Mouse (Mus musculus): ENCODE results near the gene Apbb2. TPM values are rescaled to one million over a fixed set of nuclear protein-coding genes. Genes with fewer than 3 reads are reported as not detected.
A peak's percentile ranks its signal among the peaks of the same experiment; 100 is the strongest.

The Apbb2 gene
- polyA plus RNA-seq, 1 experiment from 2014 or later, result 25.1 TPM

DNA sequence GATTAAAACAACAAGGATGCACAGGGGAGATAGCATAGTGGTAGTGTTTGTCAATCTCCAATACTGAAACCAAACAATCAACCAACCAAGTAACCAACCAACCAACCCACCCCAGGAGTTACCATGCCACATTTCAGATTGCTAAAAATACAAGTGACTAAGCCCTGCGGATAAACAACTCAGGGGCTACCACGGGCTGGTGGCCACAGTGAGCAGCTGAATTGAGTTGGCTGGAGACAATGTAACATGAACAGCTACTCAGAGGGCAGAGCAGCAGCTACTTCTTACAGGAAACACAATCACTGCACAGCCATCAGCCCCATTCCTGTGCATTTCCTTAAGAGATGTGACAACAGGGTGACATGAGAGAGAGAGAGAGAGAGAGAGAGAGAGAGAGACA lies 274.4 kb downstream of the Apbb2 start:
- H3K36me3 ChIP-seq, result 0 out of 2 replicates have a peak, but pooled peaks cover 2% of the 10 kb centered on the region
- no peaks in the 10 kb centered on the region for H3K9me3 ChIP-seq
- no peaks in the 10 kb centered on the region for H3K27me3 ChIP-seq (ENCODE audit: insufficient read depth, poor library complexity, severe bottlenecking)
- no peak overlapping the region for H3K4me3 ChIP-seq
- no peak for DNase-seq (ENCODE audit: low spot score)
- WGBS, result 70% methylated on average over 2 of the region's 2 CpGs
- H3K4me1 ChIP-seq, result peaks cover 10% of the 10 kb centered on the region; the same call in 1 of the 2 replicates
- H3K27ac ChIP-seq, result no peak overlapping the region

DNA sequence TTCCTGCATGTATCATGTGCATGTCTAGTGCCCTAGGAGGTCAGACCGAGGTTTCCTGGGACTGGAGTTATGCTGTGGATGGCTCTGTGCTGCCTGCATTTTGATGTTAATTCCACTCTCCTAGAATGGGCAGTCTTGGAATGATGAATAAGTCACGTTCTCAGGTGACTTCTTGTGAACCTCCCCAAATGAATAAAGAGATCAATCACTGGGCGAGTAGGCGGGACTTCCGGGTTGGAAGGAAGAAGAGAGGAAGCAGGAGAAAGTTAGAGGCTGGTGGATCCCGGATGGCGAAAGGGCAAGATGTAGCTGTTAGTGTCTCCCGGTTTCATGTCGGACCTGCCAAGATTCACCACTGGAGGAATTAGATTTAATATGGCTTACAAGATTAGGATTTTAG lies 276.3 kb downstream of the Apbb2 start:
- no peak overlapping the region for H3K27ac ChIP-seq
- 66% methylated on average over 9 of the region's 9 CpGs for WGBS
- DNase-seq (ENCODE audit: low spot score), result no peak
- 0 out of 2 replicates have a peak, but pooled peaks cover 2% of the 10 kb centered on the region for H3K36me3 ChIP-seq
- H3K4me3 ChIP-seq, result no peak overlapping the region
- peaks cover 7% of the 10 kb centered on the region for H3K27me3 ChIP-seq (ENCODE audit: insufficient read depth, poor library complexity, severe bottlenecking)
- H3K4me1 ChIP-seq, result peaks cover 20% of the 10 kb centered on the region
- no peaks in the 10 kb centered on the region for H3K9me3 ChIP-seq

DNA sequence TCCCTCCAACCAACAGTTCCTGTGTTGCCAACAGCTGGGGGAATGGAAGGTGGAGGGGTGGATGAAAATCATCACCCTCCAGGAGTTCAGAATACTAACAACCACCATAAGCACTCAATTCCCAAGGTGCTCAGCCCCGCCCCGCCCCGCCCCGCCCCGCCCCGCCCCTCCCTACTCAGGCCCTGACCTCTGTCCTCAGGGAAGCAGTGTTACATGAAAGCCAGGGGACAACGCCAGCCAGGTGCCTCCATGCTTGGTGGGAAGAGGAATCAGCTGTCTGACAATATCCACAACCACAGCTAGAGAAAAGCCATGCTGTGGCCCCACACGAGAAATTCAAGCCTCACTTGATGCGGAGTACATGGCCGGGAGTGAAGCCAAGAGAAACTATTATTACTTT lies 276.7 kb downstream of the Apbb2 start:
- Histone ChIP-seq H3K9me3 (no peaks in the 10 kb centered on the region), H3K4me1 (peaks cover 23% of the 10 kb centered on the region), H3K27ac (no peak overlapping the region), H3K36me3 (0 out of 2 replicates have a peak, but pooled peaks cover 2% of the 10 kb centered on the region), H3K27me3 (ENCODE audit: insufficient read depth, poor library complexity, severe bottlenecking) (peaks cover 12% of the 10 kb centered on the region), H3K4me3 (no peak overlapping the region)
- 37% methylated on average over 10 of the region's 10 CpGs for WGBS
- DNase-seq (ENCODE audit: low spot score), result no peak

DNA sequence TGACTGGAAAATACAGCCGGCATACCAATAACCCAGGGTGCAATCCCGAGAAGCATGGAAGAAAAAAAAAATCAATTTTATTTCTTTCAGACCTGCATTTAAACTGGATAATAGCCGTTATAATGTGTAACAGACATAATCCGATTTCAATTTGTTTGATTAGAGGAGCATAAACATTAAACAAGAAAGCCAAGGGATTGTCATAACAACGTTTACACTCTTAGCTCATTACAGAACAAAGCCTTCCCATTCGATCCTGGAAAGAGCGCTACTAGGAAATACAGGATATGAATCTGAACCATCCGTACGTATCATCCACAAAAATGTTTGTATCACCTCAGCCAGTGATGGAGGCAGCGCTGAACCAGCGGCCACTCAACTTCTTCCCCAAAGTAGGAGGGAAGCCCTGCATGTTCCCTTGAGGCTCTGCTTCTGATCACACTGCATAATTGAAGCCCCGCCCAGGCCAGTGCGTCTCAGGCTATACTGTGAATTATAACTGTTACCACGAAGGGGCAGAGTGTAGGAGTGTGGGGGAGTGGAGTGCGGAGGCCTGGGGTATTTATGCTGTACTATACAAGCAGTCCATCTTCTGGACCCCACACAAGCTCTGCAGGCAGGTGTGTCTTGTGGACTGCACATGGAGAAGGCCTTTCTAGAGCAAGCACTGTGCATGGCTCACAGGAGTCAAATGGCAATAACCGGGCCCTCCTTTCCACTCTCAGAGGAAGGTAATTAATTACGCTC lies 278.1 kb downstream of the Apbb2 start:
- Histone ChIP-seq H3K36me3 (no peaks in the 10 kb centered on the region), H3K4me3 (no peak overlapping the region), H3K27ac (no peak overlapping the region), H3K27me3 (ENCODE audit: insufficient read depth, poor library complexity, severe bottlenecking) (peaks cover 18% of the 10 kb centered on the region), H3K9me3 (no peaks in the 10 kb centered on the region), H3K4me1 (peaks cover 23% of the 10 kb centered on the region)
- DNase-seq (ENCODE audit: low spot score), result no peak
- 81% methylated on average over 17 of the region's 17 CpGs for WGBS

DNA sequence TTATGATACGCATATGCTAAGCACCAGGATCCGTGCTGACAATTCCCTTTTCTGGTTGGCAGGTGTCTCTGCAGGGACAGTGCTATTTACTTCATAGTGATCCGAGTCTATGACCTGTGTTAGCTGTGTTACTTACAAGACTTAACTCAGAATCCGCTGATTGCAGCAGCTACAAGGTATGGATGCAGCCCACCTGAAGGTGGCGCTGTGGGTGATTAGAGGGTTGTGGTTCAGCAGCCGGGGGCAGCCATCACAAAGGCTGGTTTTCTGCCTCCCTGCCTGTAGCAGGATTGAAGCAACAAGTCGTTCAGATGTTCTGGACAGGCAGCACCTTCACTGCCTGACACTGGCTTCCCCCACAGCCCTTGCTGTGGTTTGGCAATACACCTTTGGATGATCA lies 280.0 kb downstream of the Apbb2 start:
- Histone ChIP-seq H3K4me3 (no peak overlapping the region), H3K27me3 (ENCODE audit: insufficient read depth, poor library complexity, severe bottlenecking) (peaks cover 18% of the 10 kb centered on the region), H3K4me1 (peaks cover 19% of the 10 kb centered on the region), H3K36me3 (no peaks in the 10 kb centered on the region), H3K9me3 (no peaks in the 10 kb centered on the region), H3K27ac (no peak overlapping the region)
- 34% methylated on average over 7 of the region's 7 CpGs for WGBS
- DNase-seq (ENCODE audit: low spot score), result no peak

DNA sequence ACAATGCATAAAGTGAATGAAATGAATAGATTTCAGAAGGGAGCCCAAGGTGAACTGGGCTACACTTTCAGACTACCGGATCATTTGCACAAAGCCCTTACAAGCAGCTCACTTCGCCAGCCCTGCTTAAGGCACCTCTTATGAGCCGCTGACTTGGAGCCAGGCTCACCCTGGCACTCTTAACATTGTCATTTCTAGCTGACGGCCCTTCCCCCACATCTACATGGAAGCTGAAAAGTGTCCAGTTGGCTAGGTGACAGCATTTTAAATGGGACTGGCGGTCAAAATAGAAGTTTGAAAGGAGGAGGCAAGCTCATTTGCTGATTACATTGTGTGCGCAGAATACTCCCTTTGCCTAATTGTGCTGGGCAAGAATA lies 280.6 kb downstream of the Apbb2 start:
- Histone ChIP-seq H3K4me3 (peak overlapping the region; percentile 62), H3K4me1 (peaks cover 19% of the 10 kb centered on the region), H3K27ac (peak overlapping the region; percentile 67; the same call in 1 of the 2 replicates), H3K9me3 (no peaks in the 10 kb centered on the region), H3K27me3 (ENCODE audit: insufficient read depth, poor library complexity, severe bottlenecking) (peaks cover 18% of the 10 kb centered on the region), H3K36me3 (no peaks in the 10 kb centered on the region)
- no peak for DNase-seq (ENCODE audit: low spot score)
- 33% methylated on average over 6 of the region's 6 CpGs for WGBS

DNA sequence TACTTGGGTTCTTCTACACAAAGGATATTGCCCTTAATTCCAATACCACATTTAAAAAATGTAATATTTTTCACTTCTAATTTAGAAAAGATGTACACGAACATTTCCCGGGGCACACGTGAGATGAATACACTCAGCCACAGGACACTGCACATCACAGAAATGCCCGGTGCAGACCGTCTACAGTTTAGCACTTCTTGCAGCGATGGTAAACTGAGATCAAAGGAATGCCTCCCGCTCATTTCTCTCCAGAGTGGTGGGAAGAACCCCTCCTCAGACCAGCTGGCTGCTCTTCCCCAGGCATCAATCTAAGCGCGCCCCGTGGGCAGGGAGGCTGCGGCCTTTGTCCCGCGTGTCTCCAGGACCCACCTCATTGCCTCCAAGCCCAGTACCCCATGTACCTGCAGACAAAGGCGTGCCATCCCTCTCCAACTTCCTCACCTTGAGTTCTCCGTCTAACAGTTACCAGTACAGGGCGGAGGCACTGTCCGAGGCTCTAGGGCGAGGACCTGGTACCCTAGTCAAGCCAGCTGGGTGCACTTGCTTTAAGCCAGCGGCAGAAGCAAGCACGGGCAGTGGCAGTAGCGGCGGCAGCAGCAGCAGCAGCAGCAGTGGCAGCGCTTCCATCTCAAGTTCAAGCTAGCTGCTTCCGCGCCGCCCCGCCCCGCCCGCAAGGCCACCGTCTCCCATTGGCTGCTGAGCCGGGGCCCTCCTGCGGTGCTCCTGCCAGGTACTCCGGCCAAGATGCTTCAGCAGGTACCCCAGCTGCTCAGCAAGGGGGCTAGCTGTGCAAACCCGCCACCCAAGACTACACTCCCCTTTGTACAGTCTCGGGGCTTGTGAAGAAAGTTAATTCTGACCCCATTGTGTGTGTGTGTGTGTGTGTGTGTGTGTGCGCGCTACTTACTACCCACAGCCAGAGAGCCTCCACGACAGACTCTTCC lies 281.3 kb downstream of the Apbb2 start:
- peak; percentile 83 for DNase-seq (ENCODE audit: low spot score)
- Histone ChIP-seq H3K36me3 (no peaks in the 10 kb centered on the region), H3K4me3 (peak overlapping the region; percentile 62), H3K27ac (peak overlapping the region; percentile 67), H3K9me3 (no peaks in the 10 kb centered on the region), H3K4me1 (peaks cover 19% of the 10 kb centered on the region), H3K27me3 (ENCODE audit: insufficient read depth, poor library complexity, severe bottlenecking) (peaks cover 18% of the 10 kb centered on the region)
- WGBS, result 7% methylated on average over 38 of the region's 38 CpGs

DNA sequence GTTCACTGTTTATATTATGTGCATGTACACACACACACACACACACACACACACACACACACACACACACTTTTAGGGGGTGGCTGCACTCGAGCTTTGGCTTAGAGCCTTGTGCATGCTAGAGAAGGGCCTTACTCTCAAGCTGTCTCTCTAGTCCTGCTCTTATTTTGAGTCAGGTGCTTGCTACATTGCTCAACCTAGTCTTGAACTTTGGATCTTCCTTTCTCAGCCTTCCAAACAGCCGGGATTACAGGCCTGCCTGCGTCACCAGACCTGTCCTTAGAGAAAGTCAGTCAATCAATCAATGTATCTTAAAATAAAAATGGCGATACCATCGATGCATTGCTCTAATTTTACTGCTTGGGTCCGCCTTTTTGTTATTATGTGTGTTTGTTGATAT lies 287.8 kb downstream of the Apbb2 start:
- Histone ChIP-seq H3K9me3 (no peaks in the 10 kb centered on the region), H3K27ac (no peak overlapping the region), H3K4me3 (no peak overlapping the region), H3K4me1 (peaks cover 7% of the 10 kb centered on the region), H3K27me3 (ENCODE audit: insufficient read depth, poor library complexity, severe bottlenecking) (no peaks in the 10 kb centered on the region), H3K36me3 (no peaks in the 10 kb centered on the region)
- no peak for DNase-seq (ENCODE audit: low spot score)
- 91% methylated on average over 6 of the region's 6 CpGs for WGBS

DNA sequence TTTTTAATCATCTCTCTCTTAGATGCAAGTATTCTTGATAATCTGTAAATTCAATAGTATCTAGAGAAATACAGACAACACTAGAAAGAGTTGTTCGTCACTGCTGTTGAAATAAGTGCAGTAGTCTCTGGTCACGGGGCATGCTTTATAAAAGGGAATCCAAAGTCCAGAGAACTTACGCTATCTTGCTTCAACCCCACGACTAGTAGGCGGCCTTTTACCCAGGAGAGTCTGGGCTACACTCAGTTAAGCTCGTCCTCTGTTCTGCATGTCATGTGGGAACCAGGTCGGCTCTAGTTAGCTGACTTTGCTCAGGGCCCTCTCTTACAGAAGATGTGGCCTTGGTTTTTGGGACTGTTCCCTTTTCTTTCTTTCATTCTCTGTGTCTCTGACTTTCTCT lies 289.8 kb downstream of the Apbb2 start:
- Histone ChIP-seq H3K9me3 (no peaks in the 10 kb centered on the region), H3K27me3 (ENCODE audit: insufficient read depth, poor library complexity, severe bottlenecking) (no peaks in the 10 kb centered on the region), H3K4me1 (peaks cover 24% of the 10 kb centered on the region), H3K4me3 (no peak overlapping the region), H3K36me3 (no peaks in the 10 kb centered on the region), H3K27ac (no peak overlapping the region)
- DNase-seq (ENCODE audit: low spot score), result no peak
- 82% methylated on average over 7 of the region's 7 CpGs for WGBS

DNA sequence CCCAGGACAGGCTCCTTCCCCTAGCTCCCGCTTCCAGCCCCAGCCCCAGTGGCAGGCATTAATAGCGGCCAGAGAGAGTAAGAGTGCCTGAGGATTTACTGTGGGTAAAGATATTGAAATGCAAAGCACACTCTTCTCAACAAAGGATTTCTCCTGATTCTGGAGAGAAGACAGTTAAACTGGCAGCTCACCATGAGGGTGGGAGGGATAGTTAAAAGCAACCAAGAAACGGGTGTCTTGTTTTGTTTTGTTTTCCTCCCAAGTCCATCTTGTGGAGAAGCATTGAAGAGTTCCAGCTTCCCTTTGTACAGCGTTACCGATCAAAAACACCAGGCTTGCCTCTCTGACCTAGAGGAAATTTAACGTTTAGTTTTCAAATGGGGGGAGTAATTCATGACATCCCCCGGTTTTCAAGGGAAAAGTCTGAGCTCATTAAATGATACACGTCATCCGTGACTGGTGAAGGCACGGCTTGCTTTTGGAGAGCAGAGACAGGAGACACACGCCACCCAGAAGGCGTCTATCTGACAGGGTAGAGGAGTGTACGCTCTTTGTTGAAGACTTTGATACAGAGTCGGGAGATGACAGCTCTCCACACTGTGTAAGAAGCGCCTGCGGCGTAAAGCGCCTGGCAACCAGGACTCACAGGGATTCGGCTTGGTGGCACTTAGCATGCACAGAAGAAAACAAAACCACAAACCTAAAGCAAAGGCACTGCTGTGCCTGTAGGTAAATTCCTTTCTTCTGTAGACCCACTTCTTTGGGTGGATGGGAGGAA lies 290.4 kb downstream of the Apbb2 start:
- Histone ChIP-seq H3K4me1 (peaks cover 30% of the 10 kb centered on the region), H3K27ac (no peak overlapping the region), H3K9me3 (no peaks in the 10 kb centered on the region), H3K36me3 (no peaks in the 10 kb centered on the region), H3K4me3 (no peak overlapping the region), H3K27me3 (ENCODE audit: insufficient read depth, poor library complexity, severe bottlenecking) (no peaks in the 10 kb centered on the region)
- 48% methylated on average over 19 of the region's 19 CpGs for WGBS
- DNase-seq (ENCODE audit: low spot score), result no peak

DNA sequence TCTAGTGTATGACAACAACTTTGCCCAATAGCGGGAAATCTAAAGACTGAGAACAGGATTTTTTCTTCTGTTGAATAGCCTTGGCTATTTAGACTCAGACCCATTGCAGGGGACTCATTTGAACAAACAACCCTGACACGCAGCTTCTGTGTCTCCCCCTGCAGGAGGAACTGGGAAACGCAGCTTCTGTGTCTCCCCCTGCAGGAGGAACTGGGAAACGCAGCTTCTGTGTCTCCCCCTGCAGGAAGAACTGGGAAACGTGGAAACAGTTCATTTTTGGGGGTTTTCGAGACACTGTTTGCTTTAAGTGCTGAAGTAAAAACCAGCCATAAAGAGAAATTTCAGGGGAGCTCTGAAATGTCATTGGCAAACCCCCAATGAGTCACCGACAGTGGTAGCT lies 292.2 kb downstream of the Apbb2 start:
- Histone ChIP-seq H3K4me3 (no peak overlapping the region), H3K9me3 (no peaks in the 10 kb centered on the region), H3K36me3 (no peaks in the 10 kb centered on the region), H3K27ac (no peak overlapping the region), H3K4me1 (peaks cover 42% of the 10 kb centered on the region), H3K27me3 (ENCODE audit: insufficient read depth, poor library complexity, severe bottlenecking) (no peaks in the 10 kb centered on the region)
- WGBS, result 74% methylated on average over 7 of the region's 7 CpGs
- no peak for DNase-seq (ENCODE audit: low spot score)

DNA sequence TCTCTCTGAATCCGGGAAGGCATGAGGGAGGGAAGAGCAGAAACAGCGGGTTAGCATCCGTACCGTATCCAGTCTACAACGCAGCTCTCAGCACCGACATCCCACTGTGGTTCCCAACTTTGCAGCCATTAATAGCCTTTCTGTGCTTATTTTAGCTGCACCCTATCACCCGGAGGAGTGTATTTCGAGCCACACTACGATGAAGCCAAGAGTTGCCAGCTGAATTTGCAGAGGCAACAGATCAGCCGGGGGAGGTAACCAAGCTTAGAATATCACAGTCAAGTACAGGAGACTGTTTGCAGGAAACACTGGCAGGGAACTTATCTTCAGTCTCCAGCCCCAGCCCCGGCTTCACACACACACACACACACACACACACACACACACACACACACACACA lies 295.0 kb downstream of the Apbb2 start:
- Histone ChIP-seq H3K27ac (peak overlapping the region; percentile 78), H3K9me3 (no peaks in the 10 kb centered on the region), H3K4me3 (peak overlapping the region; percentile 29; the same call in 1 of the 2 replicates), H3K27me3 (ENCODE audit: insufficient read depth, poor library complexity, severe bottlenecking) (no peaks in the 10 kb centered on the region), H3K4me1 (peaks cover 56% of the 10 kb centered on the region), H3K36me3 (no peaks in the 10 kb centered on the region)
- 29% methylated on average over 11 of the region's 11 CpGs for WGBS
- no peak for DNase-seq (ENCODE audit: low spot score)

All from heart, embryonic 10.5 days (tissue).